Mouse (Mus musculus): ENCODE measurements at regions not wholly inside any gene's neighbourhood (a gene's known extent, or its start where the extent isn't known, plus 50 kb on each side); places are given as distances from the start of the nearest gene placed in this dataset.

- DNase-seq (ENCODE audit: low spot score in 2 of 2) = no peak
These were observed 339.9 kb downstream of the Gpam start for GRCm38 (mm10) chr19:54787171-54787570.

GRCm38 (mm10) chr19:54783729-54784128, 343.3 kb downstream of the Gpam start:
- no peak for DNase-seq (ENCODE audit: low spot score in 2 of 2)

- no peak for DNase-seq (ENCODE audit: low spot score in 2 of 2)
These were observed 369.3 kb downstream of the Gpam start for GRCm38 (mm10) chr19:54757761-54758160.

- peak; percentile 47 to 51 for DNase-seq (ENCODE audit: low spot score in 2 of 2)
These were observed 370.3 kb downstream of the Gpam start for GRCm38 (mm10) chr19:54756681-54757257.

GRCm38 (mm10) chr19:54755451-54755850, 371.6 kb downstream of the Gpam start:
- no peak for DNase-seq (ENCODE audit: low spot score in 2 of 2)

- no peak for DNase-seq (ENCODE audit: low spot score in 2 of 2)
These were observed 393.1 kb downstream of the Gpam start for GRCm38 (mm10) chr19:54733938-54734337.

- DNase-seq (ENCODE audit: low spot score in 2 of 2) = no peak
These were observed 395.3 kb downstream of the Gpam start for GRCm38 (mm10) chr19:54731749-54732148.

GRCm38 (mm10) chr19:54731315-54731714, 395.7 kb downstream of the Gpam start:
- no peak for DNase-seq (ENCODE audit: low spot score in 2 of 2)

- DNase-seq (ENCODE audit: low spot score in 2 of 2) = no peak
These were observed 396.2 kb downstream of the Gpam start for GRCm38 (mm10) chr19:54730801-54731200.

- no peak for DNase-seq (ENCODE audit: low spot score in 2 of 2)
These were observed 396.7 kb downstream of the Gpam start for GRCm38 (mm10) chr19:54730296-54730695.

- DNase-seq (ENCODE audit: low spot score in 2 of 2) = no peak
These were observed 404.9 kb downstream of the Gpam start for GRCm38 (mm10) chr19:54722091-54722490.

- no peak for DNase-seq (ENCODE audit: low spot score in 2 of 2)
These were observed 429.6 kb downstream of the Gpam start for GRCm38 (mm10) chr19:54697411-54697810.

GRCm38 (mm10) chr19:54693714-54694113, 433.3 kb downstream of the Gpam start:
- DNase-seq (ENCODE audit: low spot score in 2 of 2) = no peak

GRCm38 (mm10) chr19:54693094-54693493, 433.9 kb downstream of the Gpam start:
- no peak for DNase-seq (ENCODE audit: low spot score in 2 of 2)

- no peak for DNase-seq (ENCODE audit: low spot score in 2 of 2)
These were observed 435.2 kb downstream of the Gpam start for GRCm38 (mm10) chr19:54691861-54692260.

GRCm38 (mm10) chr19:54688630-54689029, 438.4 kb downstream of the Gpam start:
- no peak for DNase-seq (ENCODE audit: low spot score in 2 of 2)

- DNase-seq (ENCODE audit: low spot score in 2 of 2) = no peak
These were observed 441.9 kb downstream of the Gpam start for GRCm38 (mm10) chr19:54685147-54685546.
